Mouse (Mus musculus): ENCODE measurements around the gene Vmn1r168. TPM values are rescaled to one million over a fixed set of nuclear protein-coding genes. Genes with fewer than 3 reads are reported as not detected.
"Not testable (repeated sequence)": the region's sequence is repeated elsewhere in the genome, so short reads cannot be mapped to it uniquely, and the experiment has no call there.

The Vmn1r168 gene
- not detected in 2 replicates for total RNA-seq (2017)

GRCm38 (mm10) chr7:23539432-23539831, at the start of gene Vmn1r168:
Gene Vmn1r168 (plus strand): TSS chr7:23539732.
- not testable (repeated sequence) for ATAC-seq (replicated peaks; ENCODE audit: low read depth, poor library complexity, severe bottlenecking)

GRCm38 (mm10) chr7:23507106-23507505, 32.4 kb upstream of the Vmn1r168 start, which contains the start of gene Vmn1r167:
Gene Vmn1r167 (minus strand): TSS chr7:23507206.
- ATAC-seq (replicated peaks; ENCODE audit: low read depth, poor library complexity, severe bottlenecking) = not testable (repeated sequence)

GRCm38 (mm10) chr7:23575226-23575625, 35.7 kb downstream of the Vmn1r168 start, which contains the start of gene Vmn1r169:
Gene Vmn1r169 (plus strand): TSS chr7:23575526.
- ATAC-seq (replicated peaks; ENCODE audit: low read depth, poor library complexity, severe bottlenecking) = not testable (repeated sequence)

Other genes with a start within 250 kb of the Vmn1r168 start
- gene Nlrp4e, start 238.5 kb upstream of the Vmn1r168 start, total RNA-seq (2017) = not detected in 2 replicates
- not detected in 2 replicates for gene Nlrp5, start 153.8 kb upstream of the Vmn1r168 start, total RNA-seq (2017)
- gene Vmn1r167, start 32.5 kb upstream of the Vmn1r168 start, total RNA-seq (2017) = not detected in 2 replicates
- not detected in 2 replicates for gene Vmn1r169, start 35.8 kb downstream of the Vmn1r168 start, total RNA-seq (2017)
- gene Vmn1r170, start 66.4 kb downstream of the Vmn1r168 start, total RNA-seq (2017) = not detected in 2 replicates
- gene Vmn1r171, start 91.0 kb downstream of the Vmn1r168 start, total RNA-seq (2017) = not detected in 2 replicates
- not detected in 2 replicates for gene Vmn1r172, start 118.6 kb downstream of the Vmn1r168 start, total RNA-seq (2017)
- not detected in 2 replicates for gene Vmn1r173, start 161.0 kb downstream of the Vmn1r168 start, total RNA-seq (2017)
- not detected in 2 replicates for gene Vmn1r174, start 212.5 kb downstream of the Vmn1r168 start, total RNA-seq (2017)